Mouse (Mus musculus) mouse trophoblast stem cell (cell line): Measurements from ENCODE around the gene BC004004.

ENCODE experiments used
- in situ Hi-C, 2 experiments: fragments of 300-500 bp; cut with MseI, MboI; formaldehyde crosslinking; loops; 2 replicates in 1 of 2; 3 replicates in 1 of 2; pipeline ENCODE4 v1.15.1; 2025

The BC004004 gene

DNA sequence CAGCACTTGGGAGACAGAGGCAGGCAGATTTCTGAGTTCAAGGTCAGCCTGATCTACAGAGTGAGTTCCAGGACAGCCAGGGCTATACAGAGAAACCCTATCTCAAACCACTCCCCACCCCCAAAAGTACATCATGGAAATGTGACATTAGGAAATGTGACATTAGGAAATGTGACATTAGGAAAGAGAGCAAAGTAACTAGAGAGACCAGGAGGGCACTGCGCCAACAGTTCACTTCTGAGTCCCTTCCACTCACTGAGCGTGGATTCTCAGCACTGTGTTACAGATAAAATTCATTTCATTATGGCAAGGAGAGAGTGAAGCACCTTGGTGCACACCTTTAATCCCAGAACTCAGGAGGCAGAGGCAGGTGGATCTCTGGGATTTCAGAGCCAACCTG is 9.7 kb upstream of the BC004004 start:
- in situ Hi-C loops, result loop anchor here (25.0 kb wide), 1 partner anchor 253 kb away; no protein-coding TSS in a partner anchor

GRCm38 (mm10) chr17:29259489-29259888 is 9.1 kb upstream of the BC004004 start:
- in situ Hi-C loops, result loop anchor here (25.0 kb wide), 1 partner anchor 253 kb away; no protein-coding TSS in a partner anchor

GRCm38 (mm10) chr17:29260501-29260900 is 8.1 kb upstream of the BC004004 start:
- in situ Hi-C loops, result loop anchor here (5.0 to 25.0 kb wide), 2 partner anchors 107 to 252 kb away; no protein-coding TSS in a partner anchor

- in situ Hi-C loops, result loop anchor here (5.0 to 25.0 kb wide), 2 partner anchors 106 to 251 kb away; no protein-coding TSS in a partner anchor
These were observed 6.9 kb upstream of the BC004004 start for GRCm38 (mm10) chr17:29261603-29262258.

DNA sequence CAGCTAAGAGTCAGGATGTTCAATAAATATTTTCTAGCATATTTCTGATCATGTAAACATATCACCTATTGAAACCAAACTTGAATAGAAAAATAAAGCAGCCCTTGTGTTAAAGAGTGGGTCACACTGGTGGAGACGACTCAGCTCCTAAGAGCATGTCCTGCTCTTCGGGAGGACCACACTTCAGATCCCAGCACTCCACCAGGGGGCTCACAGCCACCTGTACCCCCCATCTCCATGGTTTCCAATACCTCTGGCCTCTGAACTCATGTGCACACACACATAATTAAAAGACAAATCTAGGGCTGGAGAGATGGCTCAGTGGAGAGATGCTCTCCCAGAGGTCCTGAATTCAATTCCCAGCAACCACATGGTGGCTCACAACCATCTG is 6.3 kb upstream of the BC004004 start:
- in situ Hi-C loops, result loop anchor here (5.0 to 25.0 kb wide), 2 partner anchors 105 to 250 kb away; no protein-coding TSS in a partner anchor

DNA sequence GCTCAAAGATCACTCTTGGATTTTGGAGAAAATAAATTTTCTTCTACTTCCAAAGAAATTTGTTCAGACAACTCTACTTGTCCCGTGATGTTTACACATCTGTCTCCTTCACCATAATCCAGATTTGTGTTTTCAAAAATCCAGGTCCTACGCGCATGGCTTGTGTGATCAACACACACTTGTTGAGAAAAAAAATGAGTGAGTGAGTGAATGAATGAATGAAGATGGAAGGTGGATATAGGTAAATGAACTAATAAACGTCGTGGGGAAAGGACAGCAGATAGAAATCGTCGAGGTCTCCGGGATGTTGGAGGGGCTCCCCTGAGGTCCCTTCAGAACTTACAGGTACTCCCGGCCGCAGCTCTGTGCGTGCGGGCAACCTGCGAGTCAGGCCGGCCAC is 5.2 kb upstream of the BC004004 start:
- in situ Hi-C loops, result loop anchor here (5.0 to 25.0 kb wide), 2 partner anchors 104 to 249 kb away; no protein-coding TSS in a partner anchor

DNA sequence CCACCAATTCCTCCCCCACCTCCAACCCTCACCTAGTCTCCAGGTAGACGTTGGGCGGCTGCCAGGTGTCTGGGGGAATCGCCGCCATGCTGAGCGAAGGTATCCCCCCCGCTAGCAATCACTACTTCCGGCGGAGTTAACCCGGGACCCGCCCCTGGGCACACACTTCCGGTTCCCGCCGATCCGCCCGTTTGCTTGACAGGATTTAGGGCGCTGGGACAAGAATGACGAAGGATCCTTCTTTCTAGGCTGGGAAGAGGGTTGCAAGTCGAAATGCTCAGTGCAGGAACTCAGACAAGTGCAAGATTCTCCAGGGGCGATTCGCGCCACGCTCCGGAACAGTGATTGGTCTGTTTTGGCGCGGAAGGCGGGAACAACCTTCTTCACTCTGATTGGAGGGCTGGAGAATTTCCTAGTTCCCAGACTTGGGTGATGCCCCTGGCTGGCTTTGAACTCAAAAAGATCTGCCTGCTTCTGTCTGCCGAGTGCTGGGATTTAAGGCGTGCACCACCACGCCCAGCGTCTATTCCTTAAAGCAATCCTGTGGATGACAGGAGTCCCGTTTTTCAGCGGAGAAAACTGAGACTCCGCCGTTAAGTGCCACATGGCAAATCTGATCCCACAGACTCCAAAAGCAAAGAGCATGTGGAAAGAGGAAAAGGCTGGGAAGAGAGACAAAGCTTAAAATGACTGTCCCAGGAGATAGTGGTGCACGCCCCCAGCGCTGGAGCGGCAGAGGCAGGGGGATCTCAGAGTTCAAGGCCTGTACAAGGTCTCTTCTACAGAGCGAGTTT is 4.6 kb upstream of the BC004004 start, which contains the start of gene Ppil1:
Ppil1 (minus strand) TSS at position 347 of the 794 bp plus-strand sequence.
- in situ Hi-C loops, result loop anchor here (5.0 to 25.0 kb wide), 2 partner anchors 103 to 248 kb away; no protein-coding TSS in a partner anchor

DNA sequence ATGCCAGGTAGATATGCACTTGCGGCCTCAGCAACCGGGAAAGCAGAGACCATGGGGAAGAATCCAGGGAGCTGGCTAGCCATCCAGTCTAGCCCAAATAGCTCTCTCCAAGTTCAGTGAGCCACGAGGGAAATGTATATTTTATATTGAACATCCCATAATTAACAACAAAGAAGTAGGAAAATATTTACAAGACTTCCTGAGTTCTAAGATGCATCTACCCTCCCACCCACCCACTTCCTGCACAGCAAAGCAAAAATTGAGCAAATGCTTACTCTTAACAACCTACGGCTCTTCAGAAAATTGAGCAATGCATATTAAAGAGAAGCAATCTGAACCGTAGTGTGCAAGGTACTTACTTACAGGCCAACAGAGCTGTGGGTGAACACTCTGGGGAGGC is 3.8 kb upstream of the BC004004 start:
- in situ Hi-C loops, result loop anchor here (5.0 to 25.0 kb wide), 2 partner anchors 103 to 248 kb away; no protein-coding TSS in a partner anchor

DNA sequence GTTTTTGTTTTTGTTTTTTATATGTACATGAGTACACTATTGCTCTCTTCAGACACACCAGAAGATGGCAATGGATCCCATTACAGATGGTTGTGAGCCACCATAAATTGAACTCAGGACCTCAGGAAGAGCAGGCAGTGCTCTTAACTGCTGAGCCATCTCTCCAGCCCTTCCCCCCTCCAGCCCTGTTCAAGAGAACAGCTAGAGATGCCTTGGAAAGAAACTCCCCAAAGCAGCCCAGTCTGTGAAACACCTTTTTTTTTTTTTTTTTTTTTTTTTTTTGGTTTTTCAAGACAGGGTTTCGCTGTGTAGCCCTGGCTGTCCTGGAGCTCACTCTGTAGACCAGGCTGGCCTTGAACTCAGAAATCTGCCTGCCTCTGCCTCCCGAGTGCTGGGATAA is 1.5 kb upstream of the BC004004 start:
- in situ Hi-C loops, result loop anchor here (25.0 kb wide), 1 partner anchor 245 kb away; no protein-coding TSS in a partner anchor

DNA sequence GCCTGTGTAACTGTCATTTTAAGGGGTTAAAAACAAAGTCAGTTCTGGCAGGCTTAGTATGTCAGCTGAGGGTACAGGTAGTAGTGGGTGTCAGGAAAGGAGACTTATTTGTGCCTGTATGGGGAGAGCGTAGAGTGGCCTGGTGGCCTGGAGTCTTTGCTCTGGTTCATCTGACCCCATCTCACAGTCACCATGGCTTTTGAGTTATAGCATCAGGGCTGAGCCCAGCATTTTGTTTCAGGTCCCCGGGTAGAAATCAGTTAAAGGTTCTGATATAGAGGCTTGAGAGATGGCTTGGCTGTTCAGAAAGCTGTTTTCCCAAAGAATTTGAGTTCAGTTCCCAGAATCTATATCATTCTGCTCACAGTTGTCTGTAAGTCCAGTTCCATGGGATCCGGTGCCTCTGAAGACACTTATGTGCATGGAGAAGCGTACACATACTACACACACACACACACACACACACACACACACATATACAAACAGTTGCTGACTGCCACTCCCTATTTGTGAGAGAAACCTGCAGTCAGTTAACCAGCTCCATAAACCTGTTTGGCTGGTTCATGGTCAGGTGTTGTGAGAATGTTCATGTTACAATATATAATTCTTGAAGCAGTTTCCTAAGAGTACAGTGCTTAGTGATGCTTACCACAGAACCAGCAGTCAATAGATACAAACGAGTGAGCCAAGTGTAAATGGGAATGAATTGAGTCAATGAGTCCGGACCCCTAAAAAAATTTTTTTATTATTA is 482 bp upstream of the BC004004 start:
- in situ Hi-C loops, result loop anchor here (25.0 kb wide), 1 partner anchor 244 kb away; no protein-coding TSS in a partner anchor

- in situ Hi-C loops, result loop anchor here (25.0 kb wide), 1 partner anchor 243 kb away; no protein-coding TSS in a partner anchor
These were observed 740 bp downstream of the BC004004 start for GRCm38 (mm10) chr17:29269349-29269706.

DNA sequence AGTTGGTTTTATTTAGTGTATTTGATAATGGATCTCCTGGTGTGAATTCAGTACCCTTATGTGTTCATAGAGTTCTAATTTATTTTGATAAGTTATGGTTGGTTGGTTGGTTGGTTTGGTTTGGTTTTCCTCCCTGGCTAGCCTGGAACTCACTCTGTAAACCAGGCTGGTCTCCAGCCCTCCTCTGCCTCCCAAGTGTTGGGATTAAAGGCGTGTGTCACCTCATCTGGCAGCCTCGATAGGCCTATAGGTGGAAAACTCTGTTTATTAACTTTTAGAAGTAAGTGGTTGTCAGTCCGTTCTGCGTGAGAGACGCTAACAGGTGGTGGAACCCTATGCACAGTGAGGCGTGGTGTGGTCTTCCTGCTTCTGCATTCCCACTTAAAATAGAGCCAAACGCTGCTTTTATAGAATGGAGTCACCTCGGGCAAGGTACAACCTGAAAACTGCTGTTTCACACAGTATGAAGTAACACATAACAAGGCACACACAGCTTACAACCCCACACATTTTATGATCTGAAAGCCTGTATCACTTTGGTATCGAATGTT is 1.6 kb downstream of the BC004004 start:
- in situ Hi-C loops, result loop anchor here (5.0 to 25.0 kb wide), 2 partner anchors 102 to 242 kb away; no protein-coding TSS in a partner anchor

GRCm38 (mm10) chr17:29273156-29273555 is 4.6 kb downstream of the BC004004 start:
- in situ Hi-C loops, result loop anchor here (5.0 to 25.0 kb wide), 2 partner anchors 99 to 239 kb away; no protein-coding TSS in a partner anchor

DNA sequence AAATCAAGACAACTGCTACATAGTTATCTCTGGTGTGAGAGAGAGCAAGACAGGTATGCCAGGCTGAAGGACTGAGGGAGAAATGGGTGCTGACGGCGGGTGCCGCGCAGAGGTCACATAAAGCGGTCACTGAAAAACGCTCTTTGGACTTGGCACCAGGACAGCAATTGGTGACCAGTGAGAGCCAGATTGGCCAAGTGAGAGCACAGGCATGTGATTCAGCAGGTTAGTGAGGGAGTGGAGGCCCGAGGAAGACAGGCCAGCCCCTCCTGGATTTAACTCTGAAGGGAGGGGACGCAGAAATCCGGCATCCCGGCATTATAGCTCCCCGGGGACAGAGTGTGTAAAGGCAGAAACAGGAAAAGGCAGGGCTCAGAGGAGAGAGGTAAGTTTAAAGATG is 5.3 kb downstream of the BC004004 start:
- in situ Hi-C loops, result loop anchor here (5.0 to 25.0 kb wide), 2 partner anchors 98 to 238 kb away; no protein-coding TSS in a partner anchor

DNA sequence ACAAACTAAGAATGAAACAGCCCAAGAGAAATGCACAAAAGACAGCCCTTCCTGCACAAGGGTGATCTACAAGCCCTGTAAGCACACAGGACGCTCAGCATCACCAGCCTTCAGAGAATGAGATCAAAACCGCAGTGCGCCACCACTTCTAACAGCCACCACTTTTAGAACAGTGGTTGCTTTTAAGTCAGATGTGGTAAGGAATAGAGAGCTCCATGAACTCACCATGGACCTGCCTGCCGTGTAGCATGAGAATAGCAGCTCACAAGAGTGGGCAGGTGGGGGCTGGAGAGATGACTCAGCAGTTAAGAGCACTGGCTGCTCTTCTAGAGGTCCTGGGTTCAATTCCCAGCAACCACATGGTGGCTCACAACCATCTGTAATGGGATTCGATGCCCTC is 11.8 kb downstream of the BC004004 start:
- in situ Hi-C loops, result no loop called here

GRCm38 (mm10) chr17:29281541-29281940 is 13.0 kb downstream of the BC004004 start:
- in situ Hi-C loops, result no loop called here

DNA sequence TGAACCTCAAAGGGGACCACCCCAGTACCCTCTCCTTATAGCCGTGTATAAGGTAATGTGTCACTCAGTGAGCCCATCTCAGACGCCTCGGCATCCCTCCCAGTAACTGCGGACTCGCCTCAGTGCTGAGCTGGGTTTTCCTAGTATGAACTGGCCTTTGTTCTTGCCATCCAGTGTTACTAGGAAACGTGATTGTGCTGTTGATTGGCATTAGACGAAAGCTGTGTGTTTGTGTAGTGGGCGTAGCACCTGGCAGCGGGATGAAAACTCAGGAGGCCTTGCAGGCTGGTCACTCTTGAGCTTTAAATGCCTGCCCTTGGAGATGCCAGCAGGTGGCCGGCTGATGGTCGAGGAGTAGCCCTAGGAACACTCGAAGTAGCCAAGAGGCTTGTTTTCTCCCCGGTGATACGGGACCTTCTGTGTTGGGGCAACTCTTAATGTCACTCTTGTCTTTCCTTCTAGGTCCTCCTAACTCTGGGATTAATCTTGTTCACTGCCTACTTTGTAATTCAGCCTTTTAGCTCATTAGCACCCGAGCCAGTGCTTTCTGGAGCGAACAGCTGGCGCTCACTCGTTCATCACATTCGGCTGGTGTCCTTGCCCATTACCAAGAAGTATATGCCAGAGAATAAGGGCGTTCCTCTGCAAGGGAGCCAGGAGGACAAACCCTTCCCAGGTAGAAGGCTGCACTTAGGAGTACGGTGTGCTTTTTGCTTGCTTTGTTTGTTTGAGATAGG is 13.8 kb downstream of the BC004004 start:
- in situ Hi-C loops, result no loop called here

- in situ Hi-C loops, result no loop called here
These were observed 23.2 kb downstream of the BC004004 start for GRCm38 (mm10) chr17:29291793-29292192.

DNA sequence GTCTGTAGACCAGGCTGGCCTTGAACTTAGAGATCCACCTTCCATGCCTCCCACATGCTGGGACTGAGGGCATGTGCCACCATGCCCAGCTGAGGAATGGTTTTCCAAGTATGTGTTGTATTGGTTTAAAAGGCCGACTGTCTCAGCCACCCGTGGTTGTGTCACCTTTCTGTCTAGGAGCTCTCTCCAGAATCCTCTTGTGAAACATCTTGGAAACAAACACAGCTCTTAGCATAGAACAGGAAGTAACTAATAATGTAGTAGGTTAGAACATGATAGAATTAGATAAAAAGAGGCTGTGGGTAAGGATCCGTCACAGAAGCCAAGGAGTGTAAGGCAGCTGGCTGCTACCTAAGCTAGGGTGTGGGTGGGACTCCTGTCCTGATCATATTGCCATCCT is 24.4 kb downstream of the BC004004 start:
- in situ Hi-C loops, result no loop called here
